Mouse (Mus musculus) liver, adult 2 months (tissue): ENCODE results near the gene Camk2b.

ENCODE experiments used
- CTCF ChIP-seq: fragments of 200-500 bp; IDR thresholded peaks from 2 replicates; pipeline ENCODE4 v1.5.1; 2011; ENCODE audit warnings: low read depth, low read length, control low read depth
- POLR2A ChIP-seq: fragments of 200-500 bp; IDR thresholded peaks from 2 replicates; pipeline ENCODE4 v1.6.1; 2011; ENCODE audit warnings: low read length, control low read depth; ENCODE audit not compliant: insufficient read depth; ENCODE audit errors: extremely low read depth

DNA sequence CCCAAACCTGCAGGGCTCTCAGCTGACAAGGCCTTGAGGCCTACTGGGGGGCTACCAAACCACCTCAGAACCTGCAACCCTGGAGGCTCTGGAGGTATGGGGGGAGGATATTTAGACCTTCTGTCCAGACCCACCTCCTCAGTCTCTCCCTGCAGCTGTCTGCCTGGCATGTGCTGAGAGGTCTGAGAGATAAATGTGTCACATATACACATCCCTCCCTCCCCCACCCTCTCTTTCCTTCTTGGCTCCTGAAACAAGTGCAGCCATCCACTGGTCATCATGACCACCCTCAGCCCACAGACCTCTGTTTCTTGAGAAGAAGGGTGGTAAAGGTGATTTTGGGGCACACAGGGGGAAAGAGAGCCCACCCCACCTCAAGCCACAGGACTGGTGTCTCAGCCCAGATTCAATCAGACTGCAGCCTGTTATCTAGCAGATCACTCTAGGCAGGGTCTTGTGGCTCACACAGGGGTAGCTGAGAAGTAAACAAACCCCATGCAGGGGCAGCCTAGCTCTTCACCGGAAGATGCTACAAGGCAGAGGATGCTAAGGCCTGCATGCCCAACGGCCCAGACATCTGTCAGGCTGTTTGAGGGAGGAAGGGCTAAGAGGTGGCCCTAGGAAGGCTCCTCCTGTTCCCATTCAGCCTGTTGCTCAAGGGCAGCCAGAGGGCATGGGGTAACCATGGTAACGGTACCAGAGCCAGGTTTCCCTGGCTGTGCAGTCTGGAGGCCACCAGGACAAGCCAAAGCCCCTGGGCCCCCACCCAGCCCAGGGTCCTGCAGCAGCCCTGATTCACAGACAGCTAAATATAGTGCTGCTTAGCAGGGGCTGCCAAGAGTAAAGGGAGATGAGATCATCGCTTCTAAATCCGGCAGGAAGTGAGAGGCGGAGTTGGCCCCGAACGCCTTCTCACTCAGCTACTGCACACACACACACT, 66.1 kb downstream of the Camk2b start:
- TF ChIP-seq CTCF: no peak
- TF ChIP-seq POLR2A: no peak
